13 mouse cellular contexts compared by ENCODE assay signal in the genomic region with DNA sequence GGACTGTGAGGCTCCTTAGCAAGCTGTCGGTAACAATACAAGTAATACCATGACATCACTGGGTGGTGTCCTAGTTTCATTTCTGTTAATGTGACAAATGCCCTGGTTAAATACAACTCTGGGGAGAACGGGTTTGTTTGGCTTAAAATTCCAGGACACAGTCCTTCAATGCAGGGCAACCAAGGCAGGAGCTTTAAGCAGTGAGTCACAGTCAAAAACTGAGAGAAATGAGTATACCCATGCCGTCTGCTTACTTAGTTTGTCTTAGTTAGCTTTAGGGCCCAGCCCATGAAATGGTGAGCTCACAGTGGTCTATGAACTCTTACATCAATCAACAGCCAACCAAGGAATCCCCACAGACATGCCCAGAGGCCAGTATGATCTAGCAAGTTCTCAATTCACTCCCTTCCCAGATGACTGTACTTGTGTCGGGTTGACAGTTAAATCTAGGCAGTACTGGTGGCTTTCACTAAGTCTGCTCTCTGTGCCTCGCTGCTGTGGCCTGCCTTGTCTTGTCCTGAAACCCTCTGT. TPM values are rescaled to one million over a fixed set of nuclear protein-coding genes. Genes with fewer than 3 reads are reported as not detected.
DNase-seq lines count a peak whose midpoint lies in the region; ATAC-seq and TF ChIP-seq lines count a peak whose summit lies in the region.
"Had no signal": no experiment of that assay in that cellular context is flagged by ENCODE, and none has a peak within 500 bp of the region (broad histone marks: within the 10 kb centered on the region; RNA-seq: fewer than 3 reads in every experiment).

No protein-coding gene starts in this region.

- H3K36me3 ChIP-seq in heart, embryonic 13.5 days: no peaks in the 10 kb centered on the region
- H3K36me3 ChIP-seq: limb, embryonic 12.5 days had no signal

- DNase-seq in heart, postnatal 25 days (ENCODE audit: low spot score): no peak
- peak; percentile 90 for DNase-seq in 3T3-L1 (ENCODE audit: low read depth, low spot score)
- DNase-seq in Patski (ENCODE audit: low read depth, low spot score): no peak
- peak; percentile 62 for DNase-seq in induced T-regulatory cell, adult 2 months (ENCODE audit: low read depth)
- no peak for DNase-seq in frontal cortex, postnatal 25 days (ENCODE audit: low spot score in 2 of 2)
- no peak for DNase-seq in urinary bladder, adult 18-20 months (ENCODE audit: low spot score in 2 of 2)
- DNase-seq: cerebellum, postnatal 14 days; kidney, adult 11 months; lung, postnatal 10 days had no signal

- TF ChIP-seq CTCF in Patski (IDR thresholded peaks at IDR 0.05): no peak

- H3K4me2 ChIP-seq in heart, embryonic 13.5 days: no peak overlapping the region
- H3K4me2 ChIP-seq: limb, embryonic 12.5 days; midbrain, embryonic 11.5 days had no signal

- in situ Hi-C loops in Patski (cut with MboI; ENCODE audit: low pct_unique_long_range_greater_than_20kb): loop anchor here (5.0 kb wide), 2 partner anchors 109 to 349 kb away; no protein-coding TSS in a partner anchor

- 53% methylated on average over 5 of the region's 5 CpGs for WGBS in heart, embryonic 13.5 days

- no peak for ATAC-seq in heart, embryonic 13.5 days (ENCODE audit: extremely low read depth, insufficient number of reproducible peaks, low FRiP score, low TSS enrichment)
- peak; percentile 22 for ATAC-seq in Patski
- no peak for ATAC-seq in monocyte, adult 5-6 weeks (replicated peaks; ENCODE audit: insufficient number of reproducible peaks, low FRiP score, low TSS enrichment, poor library complexity, severe bottlenecking)

- CTCF ChIA-PET in Patski (lab: Charles Lee): interaction anchor here (0.9 kb wide), 1 partner anchor 100 kb away, joined by 3 read pairs; no protein-coding TSS in a partner anchor

- no peaks in the 10 kb centered on the region for H3K9me3 ChIP-seq in heart, embryonic 13.5 days
- H3K9me3 ChIP-seq: limb, embryonic 12.5 days had no signal

- no peaks in the 10 kb centered on the region for H3K27me3 ChIP-seq in heart, embryonic 13.5 days (replicated peaks)
- H3K27me3 ChIP-seq in Patski: no peaks in the 10 kb centered on the region
- H3K27me3 ChIP-seq: limb, embryonic 12.5 days had no signal

- POLR2A ChIA-PET in Patski (lab: Charles Lee): interaction anchor here (0.7 kb wide), 1 partner anchor 37 kb away, joined by 3 read pairs; no protein-coding TSS in a partner anchor

- peaks cover 46% of the 10 kb centered on the region for H3K4me1 ChIP-seq in heart, embryonic 13.5 days

- H3K4me3 ChIP-seq in heart, embryonic 13.5 days: no peak overlapping the region
- H3K4me3 ChIP-seq: limb, embryonic 12.5 days had no signal

- peak overlapping the region; percentile 32 for H3K27ac ChIP-seq in heart, embryonic 13.5 days (replicated peaks)
- H3K27ac ChIP-seq: limb, embryonic 12.5 days had no signal

- intact Hi-C loops in heart, postnatal 25 days (cut with DNase I): no loop called here

- no peak overlapping the region for H3K9ac ChIP-seq in heart, embryonic 13.5 days
- H3K9ac ChIP-seq: limb, embryonic 12.5 days had no signal

RNA-seq across cellular contexts. Expression of gene Cyth1, which starts 32.4 kb away (rescaled TPM):
- polyA plus RNA-seq in heart, embryonic 13.5 days (2015; fragmentation: Nextera tagmentation; extraction: Ambion mirVana): 14.9 and 15.9 TPM in 2 replicates
- 10 to 100 TPM; 48.9 to 53.8 TPM for total RNA-seq in heart, postnatal 25 days (2021)
- polyA plus RNA-seq in Patski (2021): 30.8 TPM
- 110 to 193 TPM (median 136 TPM) in 3 replicates for total RNA-seq in monocyte, adult 5-6 weeks (2017)

Comparison
In these comparisons a context has a peak if more than half of its experiments do, and no peak if none do; other contexts are left out.
1. DNase-seq: peak in 3T3-L1 (single experiment) and induced T-regulatory cell, adult 2 months (single experiment); none in heart, postnatal 25 days (single experiment), Patski (single experiment), frontal cortex, postnatal 25 days (0 of 2) and urinary bladder, adult 18-20 months (0 of 2).